Mouse (Mus musculus) thymus, postnatal 0 days (tissue): ENCODE measurements around the gene Pkp3. TPM values are rescaled to one million over a fixed set of nuclear protein-coding genes. Genes with fewer than 3 reads are reported as not detected.

Experiments
- polyA plus RNA-seq: library from polyadenylated mRNA; unstranded; fragments of >200 nt; fragmentation: Nextera tagmentation; extraction: Ambion mirVana; gene quantifications from 2 replicates; pipeline ENCODE4 v1.2.1, GENCODE M21; 2015

Pkp3 gene
- polyA plus RNA-seq, 1 experiment from 2014 or later = 45.1 TPM

Other genes with a start within 250 kb of the Pkp3 start
- 3.6 and 4.0 TPM in 2 replicates for gene Urah, start 243.2 kb upstream of the Pkp3 start, polyA plus RNA-seq
- 2.0 and 2.2 TPM in 2 replicates for gene Scgb1c1, start 232.7 kb upstream of the Pkp3 start, polyA plus RNA-seq
- gene Odf3, start 230.4 kb upstream of the Pkp3 start, polyA plus RNA-seq = not detected in 2 replicates
- gene Gm45785, start 221.9 kb upstream of the Pkp3 start, polyA plus RNA-seq = not detected in 2 replicates
- gene Ric8a, start 221.3 kb upstream of the Pkp3 start, polyA plus RNA-seq = 70.6 and 78.5 TPM in 2 replicates
- gene Bet1l, start 220.6 kb upstream of the Pkp3 start, polyA plus RNA-seq = 42.8 and 52.4 TPM in 2 replicates
- 274 and 296 TPM in 2 replicates for gene Psmd13, start 196.2 kb upstream of the Pkp3 start, polyA plus RNA-seq
- 17.5 and 19.4 TPM in 2 replicates for gene Sirt3, start 195.9 kb upstream of the Pkp3 start, polyA plus RNA-seq
- gene Cox8b, start 177.8 kb upstream of the Pkp3 start, polyA plus RNA-seq = 1.9 and 3.2 TPM in 2 replicates
- gene Nlrp6, start 157.3 kb upstream of the Pkp3 start, polyA plus RNA-seq = 0.74 and 0.81 TPM in 2 replicates
- gene Pgghg, start 136.8 kb upstream of the Pkp3 start, polyA plus RNA-seq = 15.5 and 18.6 TPM in 2 replicates
- gene Ifitm5, start 127.9 kb upstream of the Pkp3 start, polyA plus RNA-seq = 0.39 and 0.63 TPM in 2 replicates
- gene Gm45717, start 122.3 kb upstream of the Pkp3 start, polyA plus RNA-seq = not detected in 2 replicates
- 443 and 459 TPM in 2 replicates for gene Ifitm2, start 122.2 kb upstream of the Pkp3 start, polyA plus RNA-seq
- gene Ifitm1, start 111.0 kb upstream of the Pkp3 start, polyA plus RNA-seq = 109 and 131 TPM in 2 replicates
- gene Ifitm3, start 67.4 kb upstream of the Pkp3 start, polyA plus RNA-seq = 987 and 1,033 TPM in 2 replicates
- gene Ifitm6, start 60.3 kb upstream of the Pkp3 start, polyA plus RNA-seq = 0.73 and 0.95 TPM in 2 replicates
- gene Gm17387, start 49.1 kb upstream of the Pkp3 start, polyA plus RNA-seq = not detected in 2 replicates
- 2.0 and 2.5 TPM in 2 replicates for gene B4galnt4, start 17.1 kb upstream of the Pkp3 start, polyA plus RNA-seq
- gene Sigirr, start 22.4 kb downstream of the Pkp3 start, polyA plus RNA-seq = 45.9 and 51.9 TPM in 2 replicates
- 0.18 and 0.33 TPM in 2 replicates for gene Ano9, start 39.6 kb downstream of the Pkp3 start, polyA plus RNA-seq
- gene Ptdss2, start 44.2 kb downstream of the Pkp3 start, polyA plus RNA-seq = 25.5 and 28.8 TPM in 2 replicates
- 71.2 and 72.2 TPM in 2 replicates for gene Rnh1, start 94.6 kb downstream of the Pkp3 start, polyA plus RNA-seq
- 58.8 and 66.5 TPM in 2 replicates for gene Hras, start 115.8 kb downstream of the Pkp3 start, polyA plus RNA-seq
- gene Lrrc56, start 115.9 kb downstream of the Pkp3 start, polyA plus RNA-seq = 2.5 and 2.9 TPM in 2 replicates
- 1.1 and 1.8 TPM in 2 replicates for gene Lmntd2, start 135.9 kb downstream of the Pkp3 start, polyA plus RNA-seq
- gene Rassf7, start 137.6 kb downstream of the Pkp3 start, polyA plus RNA-seq = 19.7 and 20.6 TPM in 2 replicates
- 63.0 and 67.4 TPM in 2 replicates for gene Phrf1, start 150.6 kb downstream of the Pkp3 start, polyA plus RNA-seq
- 46.6 and 46.7 TPM in 2 replicates for gene Irf7, start 188.3 kb downstream of the Pkp3 start, polyA plus RNA-seq
- gene Cdhr5, start 198.6 kb downstream of the Pkp3 start, polyA plus RNA-seq = 0.42 and 0.73 TPM in 2 replicates
- 3.9 and 5.0 TPM in 2 replicates for gene Sct, start 200.9 kb downstream of the Pkp3 start, polyA plus RNA-seq
- 0.33 and 0.40 TPM in 2 replicates for gene Drd4, start 213.8 kb downstream of the Pkp3 start, polyA plus RNA-seq
- 25.6 and 27.6 TPM in 2 replicates for gene Deaf1, start 249.5 kb downstream of the Pkp3 start, polyA plus RNA-seq
- 43.0 and 45.6 TPM in 2 replicates for gene Tmem80, start 249.5 kb downstream of the Pkp3 start, polyA plus RNA-seq